Mouse (Mus musculus) heart, postnatal 4 days (tissue): ENCODE data around the gene Rgsl1. TPM values are rescaled to one million over a fixed set of nuclear protein-coding genes. Genes with fewer than 3 reads are reported as not detected.
"Not testable (repeated sequence)": the region's sequence is repeated elsewhere in the genome, so short reads cannot be mapped to it uniquely, and the experiment has no call there.

ENCODE experiments used
- DNase-seq: peaks from one replicate; pipeline ENCODE4 v3.0.0; 2021
- total RNA-seq, 2 experiments: library from RNA; stranded (reverse); gene quantifications; 2 replicates each; pipeline ENCODE4 v1.2.3; 2021

The Rgsl1 gene
- total RNA-seq, 2 experiments from 2014 or later = not detected

DNA sequence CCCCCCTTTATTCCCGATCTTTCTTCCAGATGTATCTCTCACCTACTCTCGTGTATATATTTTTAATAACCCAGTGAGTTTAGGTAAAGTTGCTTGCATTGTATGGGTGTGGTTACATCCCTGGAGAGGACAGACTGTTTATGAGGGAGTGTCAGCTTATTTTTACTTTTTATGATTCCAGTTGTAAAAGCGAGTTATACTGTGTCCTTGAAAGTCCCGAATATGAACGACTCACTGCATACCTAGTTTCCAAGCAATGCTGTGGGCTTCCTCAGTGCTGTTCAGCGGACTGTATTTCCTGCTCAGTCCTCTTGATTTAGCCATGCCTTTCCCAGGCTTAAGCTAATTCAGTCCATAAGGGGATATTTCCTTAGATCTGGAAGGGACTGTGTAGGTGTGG lies 68.8 kb downstream of the Rgsl1 start:
- no peak for DNase-seq

DNA sequence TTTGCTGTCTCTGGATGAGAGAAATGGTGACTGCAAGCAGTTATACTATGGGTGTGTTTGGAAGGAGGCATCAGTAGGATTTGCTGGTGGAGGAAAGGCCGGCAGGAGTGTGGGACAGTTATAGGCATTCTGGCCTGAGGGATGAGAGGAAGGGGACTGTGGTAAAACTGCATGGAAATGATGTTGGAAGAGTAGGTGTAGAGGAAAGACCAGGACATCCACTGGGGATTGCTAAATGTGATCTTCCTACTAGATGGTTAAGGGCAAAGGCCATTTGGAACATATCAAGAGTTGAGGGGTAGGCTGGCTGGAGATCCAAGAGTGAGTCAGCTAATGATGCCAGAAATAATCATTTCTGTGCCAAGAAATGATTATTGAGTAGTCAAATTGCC lies 73.2 kb downstream of the Rgsl1 start:
- DNase-seq = no peak

DNA sequence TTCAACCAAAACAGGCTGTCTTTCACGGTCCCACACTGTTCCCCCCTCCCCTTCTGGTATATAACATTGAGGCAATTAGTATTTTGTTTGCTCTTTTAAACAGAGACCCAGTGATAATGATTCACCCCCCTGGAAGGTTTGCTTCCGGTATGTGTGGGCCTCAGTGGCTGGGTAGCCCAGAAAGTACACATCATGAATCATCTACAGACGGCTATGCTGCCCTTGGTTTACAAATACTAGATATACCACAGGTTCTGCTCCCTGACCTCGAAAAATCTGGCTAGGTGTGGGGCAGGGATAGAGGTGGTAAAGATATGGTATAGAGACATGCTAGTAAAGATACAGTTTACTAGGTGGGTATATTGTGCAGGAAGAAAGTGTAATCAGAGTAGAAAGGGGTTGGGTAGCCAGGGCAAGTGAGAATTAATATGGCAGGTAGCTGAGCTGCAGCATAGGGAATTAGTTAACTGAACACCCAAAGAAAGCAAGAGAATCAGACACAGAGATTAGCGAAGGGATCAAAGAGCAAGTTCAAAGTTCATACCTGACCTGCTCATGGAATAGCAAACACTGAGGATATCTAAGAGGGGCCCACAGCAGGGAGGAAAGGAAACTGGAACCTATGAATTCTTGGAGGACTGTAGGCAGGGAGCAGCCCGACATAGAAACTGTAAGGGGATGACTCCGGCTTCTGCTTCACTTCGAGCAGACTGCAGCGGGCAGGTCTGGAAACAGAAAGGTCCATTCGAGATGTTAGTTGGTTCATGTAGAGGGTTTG lies 73.8 kb downstream of the Rgsl1 start:
- DNase-seq = no peak

DNA sequence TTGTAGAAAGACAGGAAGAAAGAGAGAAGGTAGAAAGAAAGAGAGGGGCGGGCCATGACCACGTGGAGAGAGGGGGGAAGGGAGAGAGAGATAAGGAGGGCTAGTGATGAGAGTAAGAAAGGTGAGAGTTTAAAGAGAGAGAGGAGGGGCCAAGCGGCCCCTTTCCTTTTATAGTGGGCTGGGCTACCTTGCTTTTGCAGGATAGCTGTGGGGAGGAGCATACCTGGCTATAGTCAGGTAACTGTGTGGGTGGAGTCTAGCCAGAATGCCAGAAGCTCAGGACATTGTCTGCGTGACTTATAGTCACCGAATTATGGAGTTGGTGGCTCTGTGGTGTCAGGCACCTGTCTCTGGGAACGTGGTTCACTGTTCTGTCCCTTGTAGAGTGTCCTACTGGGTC lies 74.4 kb downstream of the Rgsl1 start:
- not testable (repeated sequence) for DNase-seq

DNA sequence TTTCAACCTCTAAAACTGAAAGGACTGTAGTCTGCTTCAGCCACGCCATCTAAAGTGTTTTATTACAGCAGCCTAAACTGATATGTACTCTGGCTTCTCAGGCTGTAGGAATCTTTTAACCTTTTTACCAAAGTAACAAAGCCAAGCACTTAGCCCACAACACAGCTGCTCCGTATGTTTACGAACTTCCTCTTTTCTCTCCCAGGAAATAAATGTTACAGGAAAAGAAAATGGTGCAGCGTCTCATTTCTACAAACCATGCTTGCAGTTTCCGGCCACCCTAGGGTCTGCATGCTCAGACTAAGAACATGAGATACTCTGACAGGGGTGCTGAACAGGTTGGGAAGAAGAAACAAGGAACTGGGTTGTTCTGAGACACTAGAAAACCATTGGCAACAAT lies 75.5 kb downstream of the Rgsl1 start:
- DNase-seq = no peak

DNA sequence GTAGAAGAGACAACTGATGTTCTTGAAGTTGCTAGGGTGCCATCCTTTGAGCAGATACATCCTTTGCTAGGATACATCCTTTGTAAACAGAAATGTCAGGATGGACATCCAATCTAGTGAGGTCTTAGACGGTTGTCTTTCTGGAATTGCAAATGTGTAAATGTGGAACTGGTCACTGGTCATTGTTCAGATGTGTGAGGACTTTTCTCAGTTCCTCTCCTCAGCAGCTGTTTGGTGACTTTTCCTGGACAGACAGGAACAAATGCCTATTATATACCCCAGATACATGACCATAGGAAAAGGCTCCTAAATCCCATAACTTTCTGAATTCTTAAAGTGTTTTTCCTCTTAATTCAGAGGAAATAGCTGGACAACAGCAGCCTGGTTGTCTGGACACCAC lies 76.7 kb downstream of the Rgsl1 start:
- no peak for DNase-seq

DNA sequence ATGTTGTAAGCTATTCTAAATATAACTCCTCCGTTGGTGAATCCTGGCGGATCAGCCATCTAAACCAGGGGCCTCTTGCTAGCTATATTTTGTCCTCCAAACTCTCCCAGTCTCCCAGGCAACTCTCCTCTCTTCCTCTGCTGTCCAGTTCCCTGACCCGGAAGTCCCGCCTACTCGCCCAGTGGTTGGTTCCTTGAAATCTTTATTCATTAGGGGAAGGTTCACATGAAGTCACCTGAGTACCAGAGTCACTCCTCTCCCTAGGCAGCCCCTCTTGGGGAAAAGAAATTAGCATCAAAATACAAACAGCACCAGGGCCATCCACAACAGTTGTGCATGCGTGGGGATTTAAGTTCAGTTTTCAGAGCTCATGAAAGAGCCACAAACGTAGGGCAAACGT lies 77.6 kb downstream of the Rgsl1 start:
- no peak for DNase-seq

DNA sequence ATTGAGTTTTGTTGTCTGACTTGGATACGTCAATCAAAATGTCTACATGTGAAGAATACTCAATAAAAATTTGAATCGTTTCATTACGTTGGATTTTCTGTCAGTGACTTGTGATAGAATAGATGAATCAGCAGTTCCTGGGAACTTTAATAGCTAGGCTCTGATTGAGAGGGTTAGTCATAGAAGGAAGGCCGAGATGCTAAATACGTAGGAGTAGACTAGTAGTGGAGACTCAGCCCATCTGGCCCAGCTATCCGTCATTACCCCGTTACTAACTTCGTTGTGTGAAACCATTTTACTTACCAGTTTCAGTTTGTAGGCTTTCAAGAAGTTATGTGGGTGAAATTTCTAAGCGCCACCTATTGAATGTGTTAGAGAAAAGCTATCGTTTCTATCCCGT lies 79.8 kb downstream of the Rgsl1 start:
- DNase-seq = no peak

DNA sequence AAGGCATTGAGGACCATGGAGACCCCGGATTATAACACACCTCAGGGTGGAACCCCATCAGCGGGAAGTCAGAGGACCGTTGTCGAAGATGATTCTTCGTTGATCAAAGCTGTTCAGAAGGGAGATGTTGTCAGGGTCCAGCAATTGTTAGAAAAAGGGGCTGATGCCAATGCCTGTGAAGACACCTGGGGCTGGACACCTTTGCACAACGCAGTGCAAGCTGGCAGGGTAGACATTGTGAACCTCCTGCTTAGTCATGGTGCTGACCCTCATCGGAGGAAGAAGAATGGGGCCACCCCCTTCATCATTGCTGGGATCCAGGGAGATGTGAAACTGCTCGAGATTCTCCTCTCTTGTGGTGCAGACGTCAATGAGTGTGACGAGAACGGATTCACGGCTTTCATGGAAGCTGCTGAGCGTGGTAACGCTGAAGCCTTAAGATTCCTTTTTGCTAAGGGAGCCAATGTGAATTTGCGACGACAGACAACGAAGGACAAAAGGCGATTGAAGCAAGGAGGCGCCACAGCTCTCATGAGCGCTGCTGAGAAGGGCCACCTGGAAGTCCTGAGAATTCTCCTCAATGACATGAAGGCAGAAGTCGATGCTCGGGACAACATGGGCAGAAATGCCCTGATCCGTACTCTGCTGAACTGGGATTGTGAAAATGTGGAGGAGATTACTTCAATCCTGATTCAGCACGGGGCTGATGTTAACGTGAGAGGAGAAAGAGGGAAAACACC lies 90.0 kb downstream of the Rgsl1 start:
- no peak for DNase-seq

DNA sequence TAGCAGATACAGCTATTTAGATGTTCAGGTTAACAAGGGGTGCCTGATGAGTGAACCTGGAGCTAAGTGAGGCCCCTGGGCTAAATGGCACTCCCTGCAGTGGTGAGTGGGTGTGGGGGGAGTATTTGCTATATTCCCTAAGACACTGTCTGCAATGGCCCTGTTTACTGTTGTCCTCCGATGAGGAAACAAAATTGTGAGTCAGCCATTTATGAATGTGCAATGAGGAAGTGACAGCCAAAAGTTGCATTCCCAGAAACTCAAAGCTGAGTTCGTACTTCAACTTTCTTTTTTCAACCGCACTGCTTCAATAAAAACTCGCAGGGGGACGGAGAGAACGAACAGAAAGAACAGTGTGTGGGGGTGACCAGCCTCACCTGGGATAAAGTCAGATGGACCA lies 91.4 kb downstream of the Rgsl1 start:
- DNase-seq = no peak

DNA sequence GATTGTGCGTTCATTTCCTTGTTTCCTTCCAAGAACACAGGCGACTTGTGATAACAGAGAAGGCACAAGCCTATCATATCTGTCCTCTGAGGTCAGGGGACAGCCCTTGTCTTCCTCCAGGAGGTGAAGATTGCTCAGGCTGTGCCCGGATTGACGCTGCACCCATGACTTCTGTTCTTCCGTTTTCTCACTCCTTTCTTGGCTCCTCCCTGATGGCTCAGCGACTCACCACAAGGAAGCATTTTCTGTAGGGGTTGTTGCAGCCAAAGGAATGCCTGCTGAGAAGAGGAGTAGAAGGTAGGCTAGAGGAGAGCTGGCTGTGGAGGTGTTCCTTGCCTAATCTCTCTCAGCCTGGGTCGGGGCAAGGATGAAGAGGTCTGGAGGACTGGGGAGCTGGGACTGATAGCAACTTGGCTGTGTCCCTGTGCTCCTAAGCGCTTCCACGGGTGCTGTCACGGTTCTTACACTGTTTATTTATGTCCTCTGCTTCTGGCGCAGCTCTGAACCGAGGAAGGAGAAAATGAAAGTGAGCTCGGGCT lies 92.1 kb downstream of the Rgsl1 start:
- no peak for DNase-seq

DNA sequence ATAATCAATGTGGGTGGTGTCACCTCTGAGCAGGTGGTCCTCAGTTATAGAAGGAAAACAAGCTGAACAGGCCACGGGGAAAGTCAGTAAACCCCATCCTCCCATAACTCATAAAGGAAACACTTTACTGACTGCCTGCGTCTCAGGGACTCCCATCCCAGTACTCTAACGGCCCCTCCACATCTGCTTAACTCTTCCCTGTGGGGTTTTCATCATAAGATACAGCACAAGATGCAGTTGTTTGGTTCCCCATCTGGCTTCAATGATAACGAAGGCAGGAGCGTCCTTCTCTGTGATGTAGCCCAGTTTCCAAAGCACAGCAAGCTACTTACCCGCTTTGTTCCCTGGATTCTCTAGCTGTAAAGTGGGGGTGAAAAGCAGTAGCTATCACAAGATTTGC lies 93.9 kb downstream of the Rgsl1 start:
- no peak for DNase-seq

DNA sequence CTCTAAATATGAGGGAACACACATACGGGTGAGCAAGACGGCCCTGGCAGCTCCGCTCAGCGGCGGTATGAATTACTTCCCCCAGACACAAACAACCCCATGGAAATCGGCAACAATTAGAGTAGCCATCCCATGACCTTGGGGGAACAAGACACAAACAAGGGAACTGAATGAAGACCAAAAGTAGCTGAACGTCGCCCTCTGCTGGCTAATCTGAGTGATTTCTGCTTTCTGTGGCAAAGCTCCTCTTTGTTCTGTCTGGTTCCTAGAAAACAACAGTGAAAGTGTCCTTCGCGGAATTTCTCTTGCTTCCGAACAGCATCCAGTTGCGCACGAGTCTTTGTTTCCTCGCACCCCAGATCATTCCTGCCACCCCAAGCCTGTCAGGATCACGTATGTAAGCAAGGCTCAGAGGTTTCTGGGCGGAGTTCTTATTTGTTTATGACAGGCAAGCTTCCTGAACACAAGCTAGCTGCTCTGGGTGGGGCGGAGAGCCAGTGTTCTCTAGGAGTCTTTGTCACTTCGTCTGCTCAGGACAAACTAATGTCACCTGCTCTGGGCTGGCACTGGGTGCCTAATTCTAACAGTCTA lies 94.6 kb downstream of the Rgsl1 start, which contains the start of gene Rnasel:
Gene Rnasel (plus strand): TSS at position 216 of the 591 bp plus-strand sequence.
- peak; percentile 82 for DNase-seq

DNA sequence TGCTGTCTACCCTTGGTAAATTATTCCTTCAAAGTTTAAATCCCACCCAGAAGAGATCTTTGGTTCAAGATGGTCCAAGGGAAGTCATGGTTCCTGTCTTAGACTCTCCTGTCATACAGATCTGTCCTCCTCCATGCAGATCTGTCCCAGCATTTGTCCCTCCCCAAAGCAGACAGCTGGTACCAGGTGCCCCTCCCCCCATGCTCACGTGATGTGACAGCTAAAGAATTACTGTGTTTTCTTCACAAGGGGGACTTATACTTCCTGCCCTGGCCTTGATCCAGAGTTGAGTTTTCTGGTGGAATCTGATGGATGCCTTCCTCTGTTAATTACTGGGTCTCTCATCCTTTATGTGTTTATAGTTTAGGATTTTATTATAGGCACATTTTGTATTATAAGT lies 95.4 kb downstream of the Rgsl1 start:
- DNase-seq = peak; percentile 70

DNA sequence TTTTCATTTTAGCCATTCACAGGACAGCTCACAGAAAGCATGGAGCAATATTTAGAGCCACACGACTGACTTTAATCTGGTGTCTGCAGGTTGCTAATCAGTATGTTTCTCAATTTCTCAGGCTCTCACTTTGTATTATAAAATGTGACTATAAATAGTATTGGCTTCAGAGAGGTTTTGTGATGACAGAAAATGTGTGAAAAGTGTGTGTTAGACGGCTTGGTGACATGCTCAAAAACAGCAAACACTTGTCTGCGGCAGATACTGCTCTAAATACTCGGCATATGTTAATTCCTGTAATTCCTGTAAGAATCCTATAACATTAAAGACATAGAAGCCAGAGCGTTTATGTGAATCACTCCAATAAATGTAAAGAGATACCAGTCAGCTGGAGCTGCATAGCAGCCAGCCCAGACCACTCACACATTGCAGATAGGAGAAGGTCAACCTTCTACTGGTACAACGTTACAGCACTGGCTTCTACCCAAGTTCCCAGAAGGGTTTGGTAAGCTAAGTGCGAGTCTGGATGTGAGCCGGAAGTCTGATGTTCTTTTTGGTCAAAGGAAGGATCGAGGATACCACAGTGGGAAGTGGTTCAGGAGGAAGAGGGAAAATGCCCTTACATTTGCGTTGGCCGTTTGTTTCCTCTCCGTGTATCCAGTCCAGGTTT lies 95.9 kb downstream of the Rgsl1 start:
- DNase-seq = peak; percentile 51

DNA sequence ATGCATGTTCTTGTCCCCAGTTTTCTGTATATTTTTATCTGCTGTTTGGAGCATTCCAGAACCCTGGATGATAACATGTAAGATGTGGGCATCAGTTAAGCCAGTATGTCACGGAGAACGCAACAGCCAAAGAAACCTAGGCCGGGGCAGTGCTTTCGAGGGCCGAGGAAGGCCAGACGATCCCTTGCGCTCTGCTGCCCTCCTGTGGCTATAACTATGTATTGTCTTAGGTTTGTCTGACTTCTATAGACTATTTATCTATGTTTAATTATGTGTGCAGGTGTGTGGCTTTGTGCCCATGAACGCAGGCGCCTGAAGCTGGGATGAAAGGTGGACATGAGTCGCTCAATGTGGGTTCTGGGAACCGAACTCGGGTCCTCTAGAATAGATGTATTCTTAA lies 97.2 kb downstream of the Rgsl1 start:
- peak; percentile 86 for DNase-seq

DNA sequence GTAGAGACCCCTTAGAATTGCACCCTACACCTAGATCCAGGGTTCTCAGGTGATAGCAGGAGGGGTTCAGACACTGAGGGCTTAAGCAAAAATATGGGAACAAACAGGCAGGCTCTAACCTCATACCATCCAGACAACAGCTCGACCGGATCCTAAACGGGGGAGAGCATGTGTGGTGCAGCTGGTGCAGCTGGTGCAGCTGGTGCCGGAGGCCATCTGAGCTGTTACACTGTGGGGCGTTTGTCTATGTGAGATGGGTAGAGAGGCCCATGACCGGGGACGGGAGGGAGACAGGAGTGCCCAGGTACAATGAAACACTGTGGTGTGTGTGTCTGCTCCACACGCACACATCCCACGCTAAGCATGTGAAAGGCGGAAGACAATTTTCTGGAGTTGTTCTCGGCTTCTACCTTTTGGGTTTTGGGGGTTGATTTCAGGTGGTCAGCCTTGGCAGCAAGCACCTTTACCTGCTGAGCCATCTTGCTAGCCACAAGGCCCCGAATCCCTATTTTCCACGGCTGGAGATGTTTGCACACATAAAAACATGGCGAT lies 97.7 kb downstream of the Rgsl1 start:
- no peak for DNase-seq

DNA sequence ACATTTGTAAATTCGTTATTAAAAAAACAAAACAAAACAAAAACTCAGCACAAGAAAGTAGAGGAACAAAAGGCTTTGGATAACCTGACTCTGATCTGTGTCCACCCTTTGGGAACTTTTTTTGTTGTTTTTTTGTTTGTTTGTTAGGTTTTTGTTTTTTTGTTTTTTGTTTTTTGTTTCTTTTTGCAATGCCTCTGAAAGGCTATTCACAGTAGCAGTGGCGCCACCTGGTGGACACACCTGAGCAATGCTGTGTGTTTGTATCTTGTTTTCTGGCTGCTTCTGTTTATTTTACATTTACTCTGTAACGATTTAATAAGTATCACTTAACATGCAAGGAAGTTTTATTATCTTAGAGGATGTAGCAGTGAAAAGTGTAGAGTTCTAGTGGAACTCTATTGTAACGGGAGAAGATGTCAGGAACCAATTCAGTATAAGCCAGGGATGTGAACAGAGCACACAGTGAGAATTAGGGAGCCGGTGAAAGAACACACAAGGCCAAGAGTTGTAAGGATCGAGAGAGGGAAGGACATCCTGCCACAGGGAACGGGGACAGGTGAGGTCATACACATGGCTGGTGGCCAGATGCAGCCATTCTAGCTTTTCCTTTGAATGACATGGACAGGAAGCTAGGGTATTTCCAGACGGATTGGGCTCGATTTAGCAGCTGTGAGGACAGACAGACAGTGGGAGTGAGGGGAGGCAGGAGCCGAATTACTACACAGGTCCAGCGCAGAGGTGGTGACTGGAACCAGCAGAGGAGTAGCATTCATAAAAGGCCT lies 101.4 kb downstream of the Rgsl1 start:
- DNase-seq = peak; percentile 88

DNA sequence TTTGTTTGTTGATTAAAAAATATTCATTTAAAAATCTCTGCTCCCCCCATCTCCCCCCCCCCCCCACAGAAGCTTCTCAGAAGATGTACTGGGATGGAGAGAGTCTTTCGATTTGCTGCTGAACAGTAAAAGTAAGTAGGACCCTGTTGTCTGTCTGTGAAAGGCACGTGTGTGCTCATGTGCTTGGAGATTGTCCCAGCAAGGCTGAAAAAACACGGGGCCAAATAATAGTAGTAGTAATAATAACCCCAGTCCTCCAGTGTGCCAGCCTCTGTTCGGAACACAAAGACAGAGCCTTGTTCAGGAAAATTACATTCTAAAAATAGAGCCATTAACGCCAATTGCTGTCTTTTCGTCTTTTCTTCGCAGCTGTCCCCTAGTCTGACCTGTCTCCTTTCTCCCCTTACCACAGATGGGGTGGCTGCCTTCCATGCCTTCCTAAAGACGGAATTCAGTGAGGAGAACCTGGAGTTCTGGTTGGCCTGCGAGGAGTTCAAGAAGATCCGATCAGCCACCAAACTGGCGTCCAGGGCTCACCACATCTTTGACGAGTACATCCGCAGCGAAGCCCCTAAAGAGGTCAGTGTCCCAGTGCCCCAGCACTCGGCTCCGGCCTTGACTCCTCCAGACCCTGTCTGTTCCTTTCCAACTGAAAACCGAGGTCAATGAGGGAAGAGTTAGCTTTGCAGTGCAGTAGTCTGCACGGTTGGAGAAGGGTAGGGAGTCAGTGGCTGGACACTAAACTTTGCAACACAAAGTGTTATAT lies 102.2 kb downstream of the Rgsl1 start:
- DNase-seq = no peak

DNA sequence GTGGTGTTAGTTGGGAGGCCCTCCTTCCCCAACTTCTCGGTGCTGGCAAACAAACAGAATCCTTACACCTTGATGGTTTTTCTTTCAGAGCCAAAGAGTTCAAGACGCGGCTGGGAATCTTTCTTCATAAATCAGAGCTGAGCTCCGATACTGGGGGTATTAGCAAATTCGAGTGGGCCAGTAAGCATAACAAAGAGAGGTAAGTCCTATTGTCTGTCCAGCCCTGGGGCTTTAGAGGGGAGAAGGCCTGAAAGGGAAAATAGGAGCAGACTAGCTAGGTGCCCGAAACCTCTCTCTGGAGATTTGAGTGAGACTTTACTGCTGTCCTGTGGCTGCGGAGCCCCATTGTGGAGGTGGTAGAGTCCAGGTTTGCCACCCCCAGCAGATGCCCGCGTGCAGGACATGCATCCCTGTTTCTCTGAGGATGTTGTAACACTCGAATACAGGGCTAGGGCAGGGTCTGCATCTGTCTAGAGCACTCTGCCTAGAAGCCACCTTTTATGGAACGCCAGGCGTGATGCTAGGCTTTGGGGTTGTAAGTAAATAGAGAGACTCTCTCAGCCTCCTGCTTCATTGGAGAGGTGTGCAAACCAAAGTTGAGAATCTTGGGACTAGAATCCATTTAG lies 103.1 kb downstream of the Rgsl1 start:
- no peak for DNase-seq
